Mouse (Mus musculus) megakaryocyte, embryonic 14.5 days (primary cell): ENCODE data around the gene Smyd5.

Experiments used
- FLI1 ChIP-seq: IDR thresholded peaks from 2 replicates; pipeline ENCODE4 v1.6.1; 2012; ENCODE audit warnings: low read length, inconsistent platforms, mixed read lengths
- GATA1 ChIP-seq: IDR thresholded peaks from 3 replicates; pipeline ENCODE4 v1.6.1; 2012; ENCODE audit warnings: mixed read lengths, low read length, inconsistent platforms, borderline replicate concordance

- TF ChIP-seq GATA1 (no peak), FLI1 (no peak)
Observed at GRCm38 (mm10) chr6:85395360-85395759, 36.4 kb upstream of the Smyd5 start.
